Mouse (Mus musculus) layer of hippocampus, postnatal 36 days (tissue): ENCODE measurements around the gene Pah. TPM values are rescaled to one million over a fixed set of nuclear protein-coding genes. Genes with fewer than 3 reads are reported as not detected.

Experiments used
- total RNA-seq, 2 experiments: library from RNA; stranded (reverse); gene quantifications; 2 replicates each; pipeline ENCODE4 v1.2.3; 2021

Pah gene
- total RNA-seq, 2 experiments from 2014 or later, result not detected

Other genes with a start within 250 kb of the Pah start
- 1 to 10 TPM; 5.6 to 6.0 TPM for gene Ascl1, start 28.1 kb upstream of the Pah start, total RNA-seq